Comparison of ENCODE assay signal across 16 mouse cellular contexts in the genomic region with DNA sequence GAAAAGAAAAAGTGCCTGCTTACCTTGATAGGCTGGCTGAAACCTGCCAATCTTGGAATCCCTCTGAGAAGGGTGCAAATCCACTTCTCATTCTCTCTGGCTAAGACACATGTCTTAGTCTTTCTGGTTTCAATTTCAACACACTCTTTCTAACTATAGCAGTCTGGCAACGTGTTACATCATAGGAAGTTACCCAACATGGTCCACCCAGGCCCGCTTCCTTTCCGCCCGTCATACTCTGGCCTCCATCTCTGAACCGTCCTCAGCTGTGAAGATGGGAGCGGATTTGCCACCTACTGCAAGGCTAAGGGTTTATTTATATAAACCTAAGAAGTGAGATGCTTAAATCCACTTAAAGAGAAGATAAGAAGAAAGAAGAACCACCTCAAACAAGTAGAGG. TPM values are rescaled to one million over a fixed set of nuclear protein-coding genes. Genes with fewer than 3 reads are reported as not detected.
DNase-seq lines count a peak whose midpoint lies in the region.
"Had no signal": no experiment of that assay in that cellular context is flagged by ENCODE, and none has a peak within 500 bp of the region (broad histone marks: within the 10 kb centered on the region; RNA-seq: fewer than 3 reads in every experiment).

No protein-coding gene starts in this region.

- peak; percentile 91 for DNase-seq in heart, adult 11 months
- DNase-seq in heart, postnatal 4 days = no peak
- peak; percentile 41 to 58 for DNase-seq in spleen, postnatal 36 days (ENCODE audit: low spot score in 2 of 2)
- DNase-seq in spleen, postnatal 10 days (ENCODE audit: low spot score in 2 of 2) = no peak
- DNase-seq in lung, postnatal 25 days (ENCODE audit: low spot score) = peak; percentile 76
- DNase-seq in ovary, postnatal 36 days (ENCODE audit: low spot score) = no peak
- no peak for DNase-seq in Muller cell, postnatal 12 days (ENCODE audit: inconsistent ontology term)
- no peak for DNase-seq in embryonic facial prominence, embryonic 10.5 days (ENCODE audit: low spot score)
- DNase-seq: adrenal gland, postnatal 25 days; cerebellum, adult 8-10 months; gastrocnemius, adult 2 months; lung, embryonic 14.5 days; thymus, adult 2 months had no signal

- 88% methylated on average over 6 of the region's 6 CpGs for WGBS in embryonic facial prominence, embryonic 10.5 days

- peaks cover 10% of the 10 kb centered on the region; the same call in 1 of the 2 replicates for H3K27me3 ChIP-seq in embryonic facial prominence, embryonic 10.5 days (replicated peaks; ENCODE audit: low read depth, poor library complexity, severe bottlenecking)
- H3K27me3 ChIP-seq: heart, embryonic 15.5 days; Patski had no signal

- H3K4me3 ChIP-seq in embryonic facial prominence, embryonic 10.5 days = no peak overlapping the region
- H3K4me3 ChIP-seq: forebrain, embryonic 10.5 days; gastrocnemius, adult 2 months; heart, embryonic 15.5 days had no signal

- no peaks in the 10 kb centered on the region for H3K36me3 ChIP-seq in embryonic facial prominence, embryonic 10.5 days (replicated peaks)
- H3K36me3 ChIP-seq: forebrain, embryonic 10.5 days; heart, embryonic 15.5 days had no signal

- H3K9me3 ChIP-seq in embryonic facial prominence, embryonic 10.5 days = no peaks in the 10 kb centered on the region
- H3K9me3 ChIP-seq: forebrain, embryonic 10.5 days; heart, embryonic 15.5 days had no signal

- H3K27ac ChIP-seq in embryonic facial prominence, embryonic 10.5 days (replicated peaks) = no peak overlapping the region
- H3K27ac ChIP-seq: forebrain, embryonic 10.5 days; gastrocnemius, adult 2 months; heart, embryonic 15.5 days had no signal

- H3K4me1 ChIP-seq in embryonic facial prominence, embryonic 10.5 days = peaks cover 22% of the 10 kb centered on the region

RNA-seq across cellular contexts. Expression of a gene that starts 3.7 kb away (rescaled TPM):
- total RNA-seq in heart, postnatal 4 days (2021) = 10 to 100 TPM; 21.2 to 23.6 TPM
- 22.2 TPM in 2 replicates for polyA plus RNA-seq in embryonic facial prominence, embryonic 10.5 days (2016; fragmentation: Nextera tagmentation; extraction: Ambion mirVana)

Comparison
In these comparisons a context has a peak if more than half of its experiments do, and no peak if none do; other contexts are left out.
1. DNase-seq: peak in heart, adult 11 months (single experiment), spleen, postnatal 36 days (2 of 2) and lung, postnatal 25 days (single experiment); none in heart, postnatal 4 days (single experiment), spleen, postnatal 10 days (0 of 2), ovary, postnatal 36 days (single experiment), Muller cell, postnatal 12 days (single experiment) and embryonic facial prominence, embryonic 10.5 days (single experiment).